Mouse (Mus musculus) monocyte, adult 5-6 weeks (primary cell): ENCODE data around the gene Plk5. TPM values are rescaled to one million over a fixed set of nuclear protein-coding genes. Genes with fewer than 3 reads are reported as not detected.

Source experiments
- ATAC-seq: fragments of 153-309, 156-312 bp; replicated peaks from 2 replicates; pipeline ENCODE4 v1.8.0; 2017; ENCODE audit warnings: mild to moderate bottlenecking; ENCODE audit not compliant: low TSS enrichment, insufficient number of reproducible peaks, severe bottlenecking, poor library complexity, low FRiP score
- total RNA-seq: library from RNA; stranded (forward); fragments of 200-1000, 200-491, 200-594 nt; gene quantifications from 3 replicates; pipeline ENCODE4 v1.2.3, GENCODE M21; 2017

Gene Plk5
- not detected in 3 replicates for total RNA-seq

- ATAC-seq = no peak
These were observed at the start of gene Plk5 for GRCm38 (mm10) chr10:80356001-80356682. Gene Plk5, plus strand, starts transcription at chr10:80356459.

DNA sequence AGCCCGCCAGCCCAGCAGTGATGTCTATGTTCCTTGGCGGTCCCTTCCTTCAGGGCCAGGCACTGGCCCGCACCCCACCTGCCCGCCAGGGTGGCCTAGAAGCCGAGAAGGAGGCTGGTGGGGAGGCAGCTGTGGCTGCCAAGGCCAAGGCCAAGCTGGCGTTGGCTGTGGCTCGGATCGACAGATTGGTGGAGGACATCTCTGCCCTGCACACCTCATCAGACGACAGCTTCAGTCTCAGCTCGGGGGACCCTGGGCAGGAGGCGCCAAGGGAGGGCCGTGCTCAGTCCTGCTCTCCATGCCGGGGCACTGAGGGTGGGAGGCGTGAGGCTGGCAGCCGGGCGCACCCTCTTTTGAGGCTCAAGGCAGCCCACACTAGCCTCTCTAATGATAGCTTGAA, 44.7 kb upstream of the Plk5 start:
- no peak for ATAC-seq

GRCm38 (mm10) chr10:80312586-80313504, 43.4 kb upstream of the Plk5 start:
- ATAC-seq = no peak

DNA sequence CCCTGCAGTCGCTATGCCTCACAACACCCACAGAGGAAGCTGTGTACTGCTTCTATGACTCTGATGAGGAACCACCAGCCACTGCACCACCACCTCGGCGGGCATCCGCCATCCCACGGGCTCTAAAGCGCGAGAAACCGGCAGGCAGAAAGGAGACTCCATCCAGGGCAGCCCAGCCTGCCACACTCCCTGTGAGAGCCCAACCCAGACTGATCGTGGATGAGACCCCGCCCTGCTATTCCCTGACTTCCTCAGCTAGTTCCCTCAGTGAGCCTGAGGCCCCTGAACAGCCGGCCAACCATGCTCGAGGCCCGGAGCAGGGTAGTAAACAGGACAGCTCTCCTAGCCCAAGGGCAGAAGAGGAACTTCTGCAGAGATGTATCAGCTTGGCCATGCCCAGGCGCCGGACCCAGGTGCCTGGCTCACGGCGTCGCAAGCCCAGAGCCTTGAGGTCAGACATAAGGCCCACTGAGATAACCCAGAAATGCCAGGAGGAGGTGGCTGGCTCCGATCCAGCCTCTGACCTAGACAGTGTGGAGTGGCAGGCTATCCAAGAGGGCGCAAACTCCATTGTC, 42.5 kb upstream of the Plk5 start:
- ATAC-seq = peak; percentile 22; the same call in 1 of the 2 replicates

DNA sequence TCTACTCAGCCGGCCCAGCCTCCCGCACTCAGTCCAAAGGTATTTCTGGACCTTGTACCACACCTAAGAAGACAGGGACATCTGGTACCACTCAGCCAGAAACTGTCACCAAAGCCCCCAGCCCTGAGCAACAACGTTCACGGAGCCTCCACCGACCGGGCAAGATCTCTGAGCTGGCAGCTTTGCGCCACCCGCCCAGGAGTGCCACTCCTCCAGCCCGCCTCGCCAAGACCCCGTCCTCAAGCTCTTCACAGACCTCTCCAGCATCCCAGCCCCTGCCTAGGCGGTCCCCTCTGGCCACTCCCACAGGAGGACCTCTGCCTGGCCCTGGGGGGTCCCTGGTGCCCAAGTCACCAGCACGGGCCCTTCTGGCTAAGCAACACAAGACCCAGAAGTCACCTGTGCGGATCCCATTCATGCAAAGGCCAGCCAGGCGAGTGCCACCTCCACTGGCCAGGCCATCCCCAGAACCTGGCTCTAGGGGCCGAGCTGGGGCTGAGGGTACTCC, 41.7 kb upstream of the Plk5 start:
- ATAC-seq = no peak

GRCm38 (mm10) chr10:80315315-80315714, 40.9 kb upstream of the Plk5 start:
- ATAC-seq = no peak

DNA sequence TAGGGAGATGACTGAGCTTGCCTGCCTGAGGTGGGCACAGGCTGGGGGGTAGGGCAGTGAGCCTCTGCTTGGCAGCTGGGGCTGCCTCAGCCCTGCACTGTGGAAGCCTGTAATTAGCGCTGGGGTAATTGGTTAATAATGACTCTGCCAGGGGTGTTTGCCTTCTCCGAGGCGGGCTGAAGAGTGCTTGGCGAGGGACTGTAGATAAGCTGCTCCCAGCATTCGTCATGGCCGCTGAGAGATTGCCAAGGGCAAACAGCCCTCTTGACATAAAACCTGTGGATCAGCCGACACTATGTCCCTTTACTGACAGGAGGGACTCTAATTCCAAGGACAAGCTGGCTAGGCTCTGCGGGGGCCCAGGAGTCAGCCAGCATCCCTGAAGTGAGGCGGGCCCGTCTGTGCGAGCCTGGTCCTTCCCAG, 39.9 kb upstream of the Plk5 start:
- ATAC-seq = no peak

DNA sequence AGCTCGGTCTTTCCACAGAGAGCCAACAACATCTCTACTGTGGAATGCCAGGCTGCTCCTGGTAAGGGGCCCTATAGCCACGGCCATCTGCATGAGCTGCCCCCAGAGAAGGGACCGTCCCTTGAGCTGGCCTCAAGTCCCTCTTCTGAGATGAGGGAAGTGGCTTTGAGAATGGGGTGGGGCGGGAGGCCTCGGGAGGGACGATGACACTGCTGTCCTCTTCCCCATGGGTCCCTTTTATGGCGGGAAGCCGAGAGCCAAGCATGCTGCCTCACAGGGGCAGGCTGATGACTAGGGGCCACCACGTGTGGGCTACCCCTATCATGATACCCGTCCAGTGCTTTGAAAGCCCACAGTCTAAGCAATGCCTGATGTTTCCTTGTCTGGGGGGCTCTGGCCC, 39.2 kb upstream of the Plk5 start:
- ATAC-seq = peak; percentile 30; the same call in 1 of the 2 replicates

GRCm38 (mm10) chr10:80320340-80320760, 35.9 kb upstream of the Plk5 start, which contains the start of gene 2310011J03Rik:
Gene 2310011J03Rik, minus strand, starts transcription at chr10:80320537.
- peak; percentile 71 for ATAC-seq

DNA sequence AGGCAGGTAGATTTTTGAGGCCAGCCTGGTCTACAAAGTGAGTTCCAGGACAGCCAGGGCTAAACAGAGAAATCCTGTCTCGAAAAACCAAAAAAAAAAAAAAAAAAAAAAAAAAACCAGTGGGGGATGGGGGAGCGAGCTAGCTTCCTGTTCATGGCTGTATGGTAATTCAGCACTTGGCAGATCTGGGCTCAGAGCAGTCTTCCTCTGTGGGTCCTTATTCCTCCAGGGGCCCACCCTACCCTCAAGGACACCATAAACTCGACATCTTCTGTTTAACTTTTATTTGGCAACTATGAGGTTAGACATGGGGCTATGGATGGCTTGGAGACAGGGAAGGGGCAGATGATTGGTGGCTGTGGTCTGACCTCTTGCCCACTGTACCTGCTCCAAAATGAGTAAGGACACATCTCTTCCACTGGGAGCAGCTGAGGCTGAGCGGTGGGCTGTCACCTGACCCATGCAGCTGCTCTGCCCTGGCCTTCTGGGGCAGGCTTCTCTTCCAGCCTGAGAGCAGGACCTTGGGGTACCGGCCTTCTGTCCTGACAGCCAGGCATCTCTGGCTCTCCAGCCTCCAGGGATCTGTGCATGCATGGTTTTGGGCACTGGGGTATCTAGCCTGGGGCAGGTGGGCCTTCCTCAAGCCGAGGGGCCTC, 35.1 kb upstream of the Plk5 start:
- ATAC-seq = no peak

- no peak for ATAC-seq
These were observed 34.3 kb upstream of the Plk5 start for GRCm38 (mm10) chr10:80321670-80322581.

DNA sequence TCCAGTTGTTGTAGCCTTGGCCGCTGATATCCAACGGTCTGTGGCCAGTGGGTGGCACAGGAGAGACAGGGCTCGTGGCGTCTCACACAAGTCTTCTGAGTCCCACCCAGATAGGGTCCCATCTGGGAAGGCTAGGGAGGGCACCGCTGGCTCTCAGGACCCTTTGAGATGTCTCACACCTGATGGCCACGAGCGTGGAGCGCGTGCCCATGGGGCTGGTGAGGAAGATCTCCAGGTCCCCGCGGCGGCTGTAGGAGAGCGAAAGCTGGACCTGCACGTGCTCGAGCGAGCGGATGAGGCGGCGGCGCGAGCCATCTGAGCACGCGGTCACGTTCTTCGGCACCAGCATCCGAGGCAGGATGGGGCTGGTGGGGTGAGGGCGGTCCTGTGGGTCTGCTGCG, 33.4 kb upstream of the Plk5 start:
- no peak for ATAC-seq

- ATAC-seq = 0 out of 2 replicates have a peak, but pooled peaks have one; percentile 29
These were observed 32.8 kb upstream of the Plk5 start for GRCm38 (mm10) chr10:80323261-80324119.

GRCm38 (mm10) chr10:80324120-80325037, 31.9 kb upstream of the Plk5 start:
- ATAC-seq = no peak

- no peak for ATAC-seq
These were observed 31.2 kb upstream of the Plk5 start for GRCm38 (mm10) chr10:80325045-80325444.
